Mouse (Mus musculus): ENCODE results near the gene Tmed8.
"Not testable (repeated sequence)": the region's sequence is repeated elsewhere in the genome, so short reads cannot be mapped to it uniquely, and the experiment has no call there.

Tmed8 gene

GRCm38 (mm10) chr12:87199973-87200586 lies at the start of gene Tmed8:
Gene Tmed8 (minus strand): TSS chr12:87200454.
- DNase-seq = peak; percentile 80

GRCm38 (mm10) chr12:87238632-87239031 lies 38.4 kb upstream of the Tmed8 start, which contains the start of gene Noxred1:
Gene Noxred1 (minus strand): TSS chr12:87238732.
- DNase-seq = no peak

DNA sequence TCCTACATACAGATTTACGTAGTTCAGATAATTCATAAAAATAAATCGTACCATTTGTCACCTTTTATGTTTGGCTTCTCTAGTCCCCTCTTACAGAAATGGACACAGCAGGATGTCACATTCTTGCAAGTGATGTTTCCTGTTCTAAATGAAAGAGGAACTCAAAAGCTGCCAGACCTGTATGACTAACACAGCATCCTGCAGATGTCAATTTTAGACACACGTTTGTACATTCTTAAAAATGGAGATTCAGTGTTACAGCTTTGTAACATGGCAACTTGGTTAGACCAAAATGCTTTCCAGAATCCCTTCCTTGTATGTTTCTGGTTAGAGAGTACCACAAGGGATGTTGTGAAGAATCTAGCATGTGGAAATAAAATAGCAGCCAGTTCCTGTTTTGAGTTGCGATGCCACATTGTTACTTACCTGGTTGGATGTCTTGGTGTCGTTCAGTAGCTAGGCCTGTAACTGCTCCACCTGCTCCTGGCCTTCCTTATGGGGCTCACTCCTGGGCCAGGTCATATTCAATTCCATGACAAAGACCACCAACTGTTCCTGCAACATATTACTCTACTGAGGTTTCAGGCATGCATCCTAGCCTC lies 36.7 kb upstream of the Tmed8 start:
- no peak for DNase-seq

- no peak for DNase-seq
These were observed 30.2 kb upstream of the Tmed8 start for GRCm38 (mm10) chr12:87230379-87230895.

- DNase-seq = no peak
These were observed 29.4 kb upstream of the Tmed8 start for GRCm38 (mm10) chr12:87229633-87230032.

GRCm38 (mm10) chr12:87226801-87227200 lies 26.5 kb upstream of the Tmed8 start:
- no peak for DNase-seq

DNA sequence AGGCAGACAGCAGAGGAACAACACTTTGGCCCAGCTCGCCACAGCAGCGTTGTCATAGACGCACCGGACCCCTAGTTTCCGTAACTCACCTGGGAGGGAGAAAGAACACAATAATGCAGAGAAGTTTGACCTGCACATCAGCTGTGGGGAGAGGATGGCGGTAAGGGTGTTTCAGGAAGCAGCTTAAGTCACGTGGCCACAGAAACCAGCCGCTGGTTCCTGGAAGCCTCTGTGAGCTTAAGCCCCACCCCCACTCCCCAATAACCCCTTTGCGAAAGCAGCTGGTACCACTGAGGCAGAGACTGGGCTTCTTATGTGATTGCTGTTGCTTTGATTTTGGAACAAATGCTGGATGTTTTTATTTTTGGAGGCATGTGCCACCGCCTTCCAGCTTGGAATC lies 24.7 kb upstream of the Tmed8 start:
- DNase-seq = no peak

- no peak for DNase-seq
These were observed 19.1 kb upstream of the Tmed8 start for GRCm38 (mm10) chr12:87219362-87219761.

DNA sequence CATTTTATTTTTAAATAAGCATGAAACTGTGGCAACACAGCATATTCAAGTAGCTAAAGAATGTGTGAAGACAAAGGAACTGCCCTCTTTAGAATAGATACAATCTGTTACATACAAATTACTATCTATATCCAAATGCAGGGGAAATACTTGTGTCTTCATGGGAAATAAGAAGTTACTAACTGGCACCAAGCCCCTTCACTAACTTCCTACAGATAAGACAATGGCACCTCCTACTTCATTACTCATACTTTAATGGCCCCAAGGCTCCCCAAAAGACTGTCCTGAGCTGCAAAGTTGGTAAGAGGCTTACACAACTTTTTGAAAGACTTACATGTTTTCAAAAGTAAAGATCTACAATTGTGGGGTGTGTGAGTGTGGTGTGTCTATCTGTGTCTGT lies 17.3 kb upstream of the Tmed8 start:
- DNase-seq = no peak

GRCm38 (mm10) chr12:87216053-87216452 lies 15.8 kb upstream of the Tmed8 start:
- DNase-seq = no peak

- DNase-seq = no peak
These were observed 12.8 kb upstream of the Tmed8 start for GRCm38 (mm10) chr12:87212844-87213606.

GRCm38 (mm10) chr12:87205789-87206188 lies 5.5 kb upstream of the Tmed8 start:
- not testable (repeated sequence) for DNase-seq

GRCm38 (mm10) chr12:87201694-87202093 lies 1.4 kb upstream of the Tmed8 start:
- no peak for DNase-seq

- peak; percentile 47 for DNase-seq
These were observed 865 bp downstream of the Tmed8 start, which contains the start of gene Samd15 for GRCm38 (mm10) chr12:87199206-87199972. Gene Samd15 (plus strand): TSS chr12:87199723.

- DNase-seq = no peak
These were observed 1.5 kb downstream of the Tmed8 start for GRCm38 (mm10) chr12:87198792-87199191.

DNA sequence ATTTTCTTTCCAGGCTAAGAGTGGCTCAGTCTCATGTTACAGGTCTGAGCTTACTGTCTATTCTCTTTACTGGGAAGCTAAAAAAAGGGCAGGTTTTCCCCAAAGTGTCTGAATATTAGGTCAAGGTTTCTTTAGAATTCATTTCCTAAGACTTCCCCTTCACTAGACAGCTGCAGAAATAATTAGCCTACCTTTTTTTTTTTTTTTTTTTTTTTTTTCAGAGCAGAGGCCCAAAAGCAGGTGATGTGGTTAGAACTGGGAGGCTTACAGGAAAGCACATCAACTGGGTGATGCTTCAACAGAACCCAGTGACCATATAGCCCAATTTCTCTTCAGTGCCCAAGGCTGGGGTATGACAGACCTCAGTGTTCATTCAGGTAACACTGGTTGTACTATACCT lies 3.9 kb downstream of the Tmed8 start:
- DNase-seq = no peak

DNA sequence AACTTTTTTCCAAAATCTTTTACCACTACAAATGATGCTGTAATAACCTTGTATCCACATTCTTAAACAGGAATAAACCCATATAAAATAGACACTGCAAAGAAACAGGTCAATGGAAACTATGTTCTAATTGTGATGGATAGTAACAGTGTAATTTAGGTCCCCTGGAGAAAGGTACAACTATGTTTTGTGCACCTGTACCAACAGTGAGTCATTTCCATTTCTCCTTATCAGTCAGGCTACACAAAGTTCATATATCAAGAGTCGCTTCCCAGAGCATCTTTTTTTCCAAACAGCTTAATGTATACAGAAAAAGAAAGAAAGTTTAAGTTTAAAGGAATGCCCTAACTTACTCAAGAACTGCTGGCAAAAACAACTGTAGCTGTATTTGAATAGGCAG lies 5.2 kb downstream of the Tmed8 start:
- DNase-seq = no peak

GRCm38 (mm10) chr12:87193008-87193407 lies 7.2 kb downstream of the Tmed8 start:
- no peak for DNase-seq

- DNase-seq = no peak
These were observed 22.6 kb downstream of the Tmed8 start for GRCm38 (mm10) chr12:87177631-87178030.

GRCm38 (mm10) chr12:87175194-87175946 lies 24.9 kb downstream of the Tmed8 start:
- DNase-seq = no peak

DNA sequence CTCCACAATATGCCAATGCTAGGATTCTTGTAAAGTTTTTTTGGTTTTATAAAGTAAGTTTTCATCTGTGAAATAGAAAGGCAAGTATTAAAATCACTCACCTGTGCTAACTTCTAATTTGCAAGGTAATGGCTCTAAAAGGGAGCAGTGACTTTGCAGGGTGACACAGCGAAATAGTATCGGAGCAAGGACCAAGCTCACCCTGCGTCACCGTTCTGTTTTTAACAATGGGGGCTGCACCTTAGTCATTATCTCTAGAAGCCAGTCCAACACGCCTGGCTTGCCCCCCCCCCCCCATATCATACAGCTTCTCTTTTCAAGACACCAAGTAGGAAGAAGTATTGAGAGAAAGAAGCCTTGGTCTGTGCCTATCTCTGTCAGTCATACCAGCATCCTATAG lies 39.4 kb downstream of the Tmed8 start:
- no peak for DNase-seq

DNA sequence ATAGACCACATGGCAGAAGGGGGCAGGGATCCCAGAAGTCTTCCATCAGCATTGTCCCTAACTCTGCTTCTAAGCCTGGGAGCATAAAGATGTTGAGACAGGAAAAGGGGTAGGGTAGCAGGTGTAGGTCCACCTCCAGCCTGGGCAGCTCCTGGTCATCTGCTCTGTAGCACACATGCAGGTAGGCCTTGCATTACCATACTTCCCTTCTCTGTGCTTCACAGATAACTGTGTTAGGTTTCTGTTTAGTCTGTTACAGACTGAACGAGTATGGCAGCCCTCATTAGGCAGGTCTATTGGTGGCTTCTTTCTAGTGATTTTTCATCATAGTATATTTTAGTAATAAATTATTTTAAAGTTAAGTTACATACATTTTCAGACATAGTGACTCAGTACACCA lies 39.9 kb downstream of the Tmed8 start:
- DNase-seq = no peak

All from right cerebral cortex, postnatal 25 days (tissue).